Mouse (Mus musculus) liver, postnatal 0 days (tissue): ENCODE data around the gene Klhdc10. TPM values are rescaled to one million over a fixed set of nuclear protein-coding genes. Genes with fewer than 3 reads are reported as not detected.

Experiments used
- ATAC-seq: fragments of 200-750 bp; cut with Nextera tagmentation; 2 replicates; pipeline ENCODE4 v1.8.0; 2017; ENCODE audit warnings: mild to moderate bottlenecking, moderate library complexity
- DNase-seq: peaks from one replicate; pipeline ENCODE4 v3.0.0-alpha.2; 2016
- H3K27ac ChIP-seq: fragments of 300-500 bp; sonication (generic); 2 replicates; pipeline ENCODE4 v1.5.1; 2014; ENCODE audit warnings: antibody characterized with exemption, moderate library complexity, mild to moderate bottlenecking, low read depth
- H3K27me3 ChIP-seq: fragments of 300-500 bp; sonication (generic); 2 replicates; pipeline ENCODE4 v1.6.1; 2014; ENCODE audit warnings: low read length, control low read depth, mixed read lengths; ENCODE audit not compliant: insufficient read depth
- H3K36me3 ChIP-seq: fragments of 300-500 bp; sonication (generic); replicated peaks from 2 replicates; pipeline ENCODE4 v1.6.1; 2014; ENCODE audit warnings: mild to moderate bottlenecking, control low read depth, low read length, moderate library complexity, mixed read lengths; ENCODE audit not compliant: insufficient read depth
- H3K4me1 ChIP-seq: fragments of 300-500 bp; sonication (generic); 2 replicates; pipeline ENCODE4 v1.6.1; 2014; ENCODE audit warnings: antibody characterized with exemption, mild to moderate bottlenecking, control low read depth; ENCODE audit not compliant: insufficient read depth
- H3K4me2 ChIP-seq: fragments of 300-500 bp; sonication (generic); 2 replicates; pipeline ENCODE4 v1.6.1; 2014; ENCODE audit warnings: low read depth, mild to moderate bottlenecking, low read length, moderate library complexity, mixed read lengths
- H3K4me3 ChIP-seq: fragments of 300-500 bp; sonication (generic); 2 replicates; pipeline ENCODE4 v1.5.1; 2014; ENCODE audit warnings: low read depth, low read length
- H3K9ac ChIP-seq: fragments of 300-500 bp; sonication (generic); replicated peaks from 2 replicates; pipeline ENCODE4 v1.6.1; 2014; ENCODE audit warnings: mild to moderate bottlenecking, moderate library complexity
- H3K9me3 ChIP-seq: fragments of 300-500 bp; sonication (generic); 2 replicates; pipeline ENCODE4 v1.6.1; 2016; ENCODE audit warnings: mild to moderate bottlenecking, control low read depth, low read length, mixed read lengths
- CTCF ChIP-seq: sonication (generic); IDR thresholded peaks from 2 replicates; pipeline ENCODE4 v1.5.1; 2016; ENCODE audit warnings: antibody characterized with exemption, low read depth
- EP300 ChIP-seq: IDR thresholded peaks from 2 replicates; pipeline ENCODE4 v1.6.1; 2016; ENCODE audit warnings: antibody characterized with exemption, low read depth, mild to moderate bottlenecking
- WGBS: fragments of 180-500 bp; shearing (Covaris S2); extraction: QIAGEN DNeasy Blood & Tissue Kit; methylation state at CpG from one replicate; pipeline ENCODE4 v1.1.7; 2014; ENCODE audit not compliant: insufficient replicate concordance; 5-methylcytosine and 5-hydroxymethylcytosine counted together
- polyA plus RNA-seq: library from polyadenylated mRNA; unstranded; fragments of >200 nt; fragmentation: Nextera tagmentation; extraction: Ambion mirVana; gene quantifications from 2 replicates; pipeline ENCODE4 v1.2.1, GENCODE M21; 2015

Klhdc10 gene
- polyA plus RNA-seq, 1 experiment from 2014 or later = 6.4 TPM

DNA sequence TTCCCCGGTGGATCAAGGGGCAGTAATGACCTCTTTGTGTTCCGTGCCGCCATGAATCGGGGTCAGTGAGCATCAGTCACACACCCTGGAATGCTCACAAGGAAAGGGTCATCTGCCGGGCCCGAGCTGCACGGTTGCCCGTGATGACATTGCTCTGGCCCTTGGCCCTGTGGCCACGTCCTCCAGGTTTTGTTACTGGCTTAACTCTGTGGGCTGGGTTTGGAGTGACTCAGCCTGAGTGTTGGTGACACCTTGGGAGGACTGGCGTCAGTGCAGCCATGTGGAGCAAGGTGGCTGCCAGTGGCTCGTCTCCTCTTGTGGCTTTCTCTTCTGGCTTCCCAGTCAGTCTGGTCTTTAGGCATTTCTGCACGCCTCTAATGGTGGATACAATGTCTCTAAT is 45.0 kb upstream of the Klhdc10 start:
- Histone ChIP-seq H3K36me3 (no peaks in the 10 kb centered on the region), H3K27me3 (no peaks in the 10 kb centered on the region), H3K4me3 (no peak overlapping the region), H3K9ac (no peak overlapping the region), H3K4me2 (no peak overlapping the region), H3K4me1 (peaks cover 8% of the 10 kb centered on the region; the same call in 1 of the 2 replicates), H3K9me3 (no peaks in the 10 kb centered on the region), H3K27ac (no peak overlapping the region)
- WGBS = 87% methylated on average over 12 of the region's 12 CpGs
- ATAC-seq (0 out of 2 replicates have a peak, but pooled peaks have one; percentile 26), DNase-seq (no peak)
- TF ChIP-seq CTCF (peak; percentile 22; the same call in 1 of the 2 replicates), EP300 (no peak)

GRCm38 (mm10) chr6:30357561-30358177 is 44.0 kb upstream of the Klhdc10 start:
- TF ChIP-seq CTCF = peak; percentile 97
- no peak for TF ChIP-seq EP300
- DNase-seq (peak; percentile 85), ATAC-seq (peak; percentile 67)
- no peaks in the 10 kb centered on the region for H3K9me3 ChIP-seq
- H3K4me3 ChIP-seq = no peak overlapping the region
- no peak overlapping the region for H3K4me2 ChIP-seq
- H3K27ac ChIP-seq = no peak overlapping the region
- WGBS = 18% methylated on average over 9 of the region's 9 CpGs
- peaks cover 8% of the 10 kb centered on the region; the same call in 1 of the 2 replicates for H3K4me1 ChIP-seq
- H3K27me3 ChIP-seq = no peaks in the 10 kb centered on the region
- no peak overlapping the region for H3K9ac ChIP-seq
- no peaks in the 10 kb centered on the region for H3K36me3 ChIP-seq

DNA sequence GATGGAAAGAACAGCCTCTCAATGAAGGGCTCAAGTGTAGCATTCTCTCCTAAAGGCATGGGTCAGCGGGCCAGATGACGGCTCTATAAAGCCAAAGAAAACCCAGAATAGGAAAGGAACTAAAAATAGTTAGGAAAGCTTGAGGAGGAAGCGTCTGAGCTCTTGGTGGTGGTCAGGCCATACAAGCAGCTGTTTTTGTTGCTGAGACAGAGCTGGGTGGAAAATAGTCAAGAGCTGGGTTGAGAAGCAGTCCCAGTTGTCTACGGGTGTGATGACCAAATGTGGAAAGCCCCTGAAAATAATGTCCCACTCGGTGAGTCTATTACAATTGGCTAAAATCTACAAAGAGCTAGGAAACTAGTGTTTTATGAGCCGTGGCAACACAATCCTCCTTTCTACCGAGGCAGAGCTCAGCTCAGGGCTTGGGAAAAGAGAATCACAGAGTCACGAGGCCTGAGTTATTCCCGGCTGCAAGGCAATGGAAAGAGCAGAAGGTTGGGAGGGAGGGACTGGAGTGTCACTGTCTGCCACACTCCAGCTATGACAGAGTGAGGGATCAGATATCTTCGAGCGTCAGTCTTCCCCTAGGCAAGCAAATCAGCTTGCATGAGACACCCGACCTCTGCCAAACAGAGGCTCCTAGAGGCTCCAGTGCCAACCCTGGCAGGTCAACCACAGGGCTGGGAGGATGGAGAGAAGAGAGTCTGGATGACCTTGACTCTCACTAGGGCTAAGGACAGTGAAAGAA is 41.7 kb upstream of the Klhdc10 start:
- ATAC-seq = no peak
- Histone ChIP-seq H3K4me3 (no peak overlapping the region), H3K36me3 (peaks cover 3% of the 10 kb centered on the region; the same call in 1 of the 2 replicates), H3K9me3 (no peaks in the 10 kb centered on the region), H3K9ac (no peak overlapping the region), H3K27me3 (no peaks in the 10 kb centered on the region), H3K4me1 (peaks cover 8% of the 10 kb centered on the region; the same call in 1 of the 2 replicates), H3K4me2 (no peak overlapping the region), H3K27ac (no peak overlapping the region)
- 68% methylated on average over 12 of the region's 12 CpGs for WGBS
- TF ChIP-seq EP300 = no peak
- TF ChIP-seq CTCF = no peak
- no peak for DNase-seq

DNA sequence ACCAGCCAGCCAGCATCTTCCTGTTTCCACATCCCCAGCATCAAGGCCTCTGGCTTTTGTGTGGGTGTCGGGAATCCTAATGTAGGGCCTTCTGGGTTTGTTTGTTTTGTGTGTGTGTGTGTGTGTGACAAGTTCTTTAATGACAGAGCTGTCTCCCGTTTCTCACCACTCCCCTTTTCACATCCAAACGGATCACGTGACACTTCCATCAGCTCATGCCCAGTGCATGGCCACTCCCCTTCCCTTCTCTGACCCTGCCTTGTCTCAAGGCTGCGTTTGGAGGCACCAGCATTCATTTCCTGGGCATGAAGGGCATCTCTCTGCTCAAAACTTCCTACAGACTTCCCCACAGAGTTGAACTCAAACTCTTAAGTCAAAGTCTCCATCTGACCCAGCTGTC is 37.9 kb upstream of the Klhdc10 start:
- no peak overlapping the region for H3K4me3 ChIP-seq
- no peak for TF ChIP-seq EP300
- no peak for TF ChIP-seq CTCF
- no peaks in the 10 kb centered on the region for H3K4me1 ChIP-seq
- no peak overlapping the region for H3K27ac ChIP-seq
- H3K9me3 ChIP-seq = no peaks in the 10 kb centered on the region
- H3K36me3 ChIP-seq = peaks cover 27% of the 10 kb centered on the region
- H3K4me2 ChIP-seq = no peak overlapping the region
- WGBS = 44% methylated on average over 5 of the region's 5 CpGs
- H3K27me3 ChIP-seq = no peaks in the 10 kb centered on the region
- H3K9ac ChIP-seq = no peak overlapping the region
- DNase-seq = no peak
- no peak for ATAC-seq

DNA sequence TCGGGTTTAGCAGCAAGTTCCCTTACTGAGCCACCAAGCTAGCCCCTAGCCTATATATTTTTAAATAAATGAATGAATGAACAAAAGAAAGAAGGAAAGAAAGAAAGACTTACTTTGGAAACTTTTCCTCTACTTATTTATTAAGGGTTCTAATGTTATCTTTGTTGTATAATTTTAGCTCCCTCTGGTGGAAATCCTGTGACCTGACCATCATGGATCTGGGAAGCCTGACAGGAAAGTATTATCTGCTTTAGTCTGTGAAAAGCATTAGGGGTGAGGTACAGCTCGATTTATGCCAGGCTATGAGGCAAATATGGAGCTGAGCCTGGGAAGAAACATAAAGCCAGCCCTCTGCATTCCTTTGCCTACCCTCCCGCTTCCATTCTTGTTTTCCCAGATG is 32.4 kb upstream of the Klhdc10 start:
- ATAC-seq (no peak), DNase-seq (no peak)
- TF ChIP-seq CTCF (peak; percentile 38), EP300 (no peak)
- no peak overlapping the region for H3K9ac ChIP-seq
- no peaks in the 10 kb centered on the region for H3K9me3 ChIP-seq
- no peaks in the 10 kb centered on the region for H3K4me1 ChIP-seq
- WGBS = 74% methylated on average over 3 of the region's 3 CpGs
- H3K4me2 ChIP-seq = no peak overlapping the region
- H3K4me3 ChIP-seq = no peak overlapping the region
- no peaks in the 10 kb centered on the region for H3K27me3 ChIP-seq
- H3K27ac ChIP-seq = no peak overlapping the region
- H3K36me3 ChIP-seq = peaks cover 75% of the 10 kb centered on the region

GRCm38 (mm10) chr6:30372627-30373369 is 28.9 kb upstream of the Klhdc10 start:
- Histone ChIP-seq H3K9ac (no peak overlapping the region), H3K4me2 (no peak overlapping the region), H3K4me1 (no peaks in the 10 kb centered on the region), H3K4me3 (no peak overlapping the region), H3K9me3 (no peaks in the 10 kb centered on the region), H3K27ac (no peak overlapping the region), H3K36me3 (peaks cover 76% of the 10 kb centered on the region), H3K27me3 (no peaks in the 10 kb centered on the region)
- 87% methylated on average over 17 of the region's 17 CpGs for WGBS
- DNase-seq (no peak), ATAC-seq (no peak)
- TF ChIP-seq EP300 (no peak), CTCF (no peak)
